Mouse (Mus musculus) ES-E14 (cell line): ENCODE results near the gene Cyp2d22.

Source experiments
- CHD2 ChIP-seq: IDR thresholded peaks from 2 replicates; pipeline ENCODE4 v1.6.1; 2014; ENCODE audit warnings: mild to moderate bottlenecking, low read depth, low read length, inconsistent platforms
- ZNF384 ChIP-seq: IDR thresholded peaks from 2 replicates; pipeline ENCODE4 v1.6.1; 2012; ENCODE audit warnings: low read depth, low read length, inconsistent platforms

- TF ChIP-seq CHD2 = no peak
- TF ChIP-seq ZNF384 = no peak
Measured at GRCm38 (mm10) chr15:82336629-82337028, 43.4 kb downstream of the Cyp2d22 start.
